Mouse (Mus musculus) embryonic stem cell, embryonic (primary cell): ENCODE results near the gene Tead1.
"Not testable (repeated sequence)": the region's sequence is repeated elsewhere in the genome, so short reads cannot be mapped to it uniquely, and the experiment has no call there.

Experiments
- CTCF ChIA-PET, 4 experiments: fragments of 300-600 bp in 2 of 4; fragments of 350-600 bp in 2 of 4; sonication (Branson Sonifier 250); formaldehyde crosslinking; loops; one replicate each; lab custom pipeline; 2022; ENCODE audit warnings: inconsistent platforms in 2 of 4; lab: Charles Lee
- POLR2A ChIA-PET, 4 experiments: fragments of 300-600 bp in 2 of 4; fragments of 350-600 bp in 2 of 4; sonication (Branson Sonifier 250); formaldehyde crosslinking; loops; one replicate each; lab custom pipeline; 2022; ENCODE audit warnings: antibody characterized with exemption in 4 of 4, inconsistent platforms in 1 of 4; lab: Charles Lee

Tead1 gene

DNA sequence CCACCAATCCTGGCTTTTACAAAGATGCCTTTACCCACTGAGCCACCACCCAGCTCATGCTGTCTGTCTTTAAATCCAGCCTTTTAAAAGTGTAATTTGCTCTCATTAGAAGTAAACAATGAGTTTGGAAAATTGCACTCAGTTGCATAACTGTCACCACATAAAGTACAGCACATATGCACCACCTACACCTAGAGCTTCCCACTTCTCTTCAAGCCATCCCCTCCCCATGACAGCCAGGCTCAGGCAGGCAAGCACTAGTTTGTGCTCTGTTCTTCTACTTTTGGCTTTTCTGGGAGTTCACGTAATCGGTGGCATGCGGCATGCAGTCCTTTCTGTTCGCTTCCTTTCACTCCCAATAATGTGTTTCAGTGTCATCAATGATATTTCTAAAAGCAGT, 236.5 kb downstream of the Tead1 start:
- CTCF ChIA-PET: interaction anchor here in 1 of 4 experiments (1.4 kb wide), 1 partner anchor 216 kb away, joined by 5 read pairs; no protein-coding TSS in a partner anchor
- POLR2A ChIA-PET: interaction anchor here in 1 of 4 experiments (1.5 kb wide), 1 partner anchor 227 kb away, joined by 5 read pairs; no protein-coding TSS in a partner anchor

DNA sequence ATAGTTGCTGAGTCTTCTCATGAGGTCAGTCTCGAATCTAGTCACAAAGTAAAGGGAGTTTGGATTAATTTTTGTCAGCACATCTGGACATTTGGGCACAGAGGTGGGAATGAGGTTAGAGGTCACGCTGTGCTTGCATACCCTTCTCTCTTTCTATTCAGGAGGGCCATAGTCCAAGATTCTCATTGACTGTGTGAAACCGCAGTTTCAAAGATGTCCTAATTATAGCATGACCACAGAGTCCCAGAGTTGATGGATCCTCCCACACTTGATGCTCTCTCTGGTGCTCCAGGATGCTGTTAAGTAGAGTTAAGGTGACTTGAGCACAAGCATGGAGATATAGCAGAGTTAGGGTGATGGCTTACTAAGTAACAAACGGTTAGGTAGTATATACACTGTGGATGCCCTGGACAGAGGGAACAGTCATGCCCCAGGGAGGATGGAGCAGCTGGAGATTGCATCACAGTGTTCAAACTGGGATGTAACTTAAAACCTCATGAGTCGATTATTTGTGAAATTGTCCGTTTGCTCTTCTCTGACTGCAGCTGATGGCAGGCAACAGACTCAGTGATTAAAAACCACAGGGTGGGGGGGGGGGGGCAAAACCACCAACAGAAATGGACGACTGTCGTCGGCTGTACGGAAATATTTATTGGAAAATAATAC, 238.6 kb downstream of the Tead1 start:
- ChIA-PET CTCF (interaction anchor here (0.6 to 2.8 kb wide), 8 partner anchors 11 to 340 kb away, joined by 3 to 12 read pairs (median 4); no protein-coding TSS in a partner anchor), POLR2A (interaction anchor here in 1 of 4 experiments (1.1 to 1.4 kb wide), 2 partner anchors 188 to 232 kb away, joined by 3 read pairs; no protein-coding TSS in a partner anchor)

DNA sequence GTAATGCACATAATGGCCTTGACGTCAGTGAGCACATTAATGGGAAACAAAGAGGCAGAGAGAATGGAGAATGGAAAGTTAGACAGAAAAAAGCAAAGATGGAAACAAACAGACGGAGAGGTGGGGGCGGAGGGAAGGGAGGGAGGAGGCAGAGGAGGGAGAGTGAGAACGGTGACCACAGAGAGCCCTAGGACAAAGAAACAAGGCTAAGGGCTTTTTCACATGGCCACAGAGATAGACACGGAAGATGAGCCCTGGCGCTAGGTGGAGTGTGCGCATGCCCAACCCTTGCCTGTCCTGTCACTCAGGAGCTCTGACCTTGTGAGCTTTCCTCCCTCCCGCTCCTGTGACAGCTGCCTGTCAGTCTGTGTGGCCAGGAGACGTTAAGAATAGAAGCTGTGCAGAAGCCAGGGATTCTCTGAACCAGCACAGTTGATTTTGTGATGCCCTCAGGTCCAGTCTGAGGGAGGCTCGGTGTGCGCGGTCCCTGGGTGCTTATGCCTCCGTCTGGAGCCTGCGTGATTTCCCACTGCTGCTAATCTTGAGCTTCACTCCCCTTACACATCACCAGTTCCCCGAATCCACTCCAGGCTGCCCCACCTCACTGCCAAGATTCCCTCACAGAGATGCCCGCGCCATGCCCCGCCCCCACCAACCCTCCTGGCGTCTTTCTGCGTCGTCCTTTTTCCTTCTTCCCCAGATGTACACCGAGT, 239.3 kb downstream of the Tead1 start:
- CTCF ChIA-PET: interaction anchor here (0.6 to 4.1 kb wide), 16 partner anchors 10 to 340 kb away, joined by 3 to 20 read pairs (median 3); no protein-coding TSS in a partner anchor
- POLR2A ChIA-PET: interaction anchor here in 2 of 4 experiments (0.6 to 1.4 kb wide), 4 partner anchors 160 to 288 kb away, joined by 3 to 4 read pairs (median 3); partner anchors contain the start of gene Arntl (in 1 of the 2)

DNA sequence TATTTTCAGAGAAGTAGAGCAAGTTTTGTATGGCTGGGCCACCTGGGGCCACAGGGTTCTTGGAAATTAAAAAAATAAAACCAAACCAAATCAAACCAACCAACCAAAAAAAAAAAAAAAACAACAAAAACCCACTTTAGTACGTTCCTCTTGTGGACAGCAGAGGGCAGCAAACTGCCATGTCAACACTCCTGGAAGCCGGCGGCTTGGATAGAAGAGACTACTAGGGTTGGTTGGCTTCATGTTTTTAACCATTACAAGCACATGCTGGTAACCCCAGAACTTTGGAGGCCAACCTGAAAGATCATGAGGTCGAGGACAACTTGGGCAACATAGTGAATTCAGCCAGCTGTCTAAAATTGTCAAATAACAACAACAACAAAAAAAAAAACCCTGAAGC, 240.7 kb downstream of the Tead1 start:
- POLR2A ChIA-PET: interaction anchor here in 1 of 4 experiments (0.8 kb wide), 1 partner anchor 8 kb away, joined by 6 read pairs; no protein-coding TSS in a partner anchor
- CTCF ChIA-PET: interaction anchor here in 3 of 4 experiments (0.8 to 4.1 kb wide), 4 partner anchors 212 kb away, joined by 12 to 25 read pairs (median 16); no protein-coding TSS in a partner anchor

DNA sequence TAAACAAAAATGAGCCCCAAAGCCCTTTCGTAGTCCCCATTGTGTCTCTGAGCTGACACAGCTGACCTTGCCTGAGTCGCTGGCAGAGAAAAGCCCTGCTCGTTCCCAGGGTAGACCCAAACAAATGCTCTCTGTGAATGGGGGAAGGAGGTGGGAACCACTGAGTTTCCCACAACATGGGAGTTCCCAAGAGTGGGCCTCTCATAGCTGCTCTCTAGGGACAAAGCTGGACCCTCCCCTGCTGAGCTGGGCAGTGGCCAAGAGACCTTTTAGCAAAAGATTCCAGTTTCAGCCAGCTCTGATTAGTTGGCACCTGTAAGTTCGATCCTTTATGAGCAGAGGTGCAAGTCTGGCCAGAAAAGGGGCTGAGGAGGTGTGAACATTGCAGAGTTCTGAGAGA, 243.7 kb downstream of the Tead1 start:
- CTCF ChIA-PET: interaction anchor here in 1 of 4 experiments (0.6 to 3.1 kb wide), 3 partner anchors 142 to 209 kb away, joined by 3 to 25 read pairs (median 8); no protein-coding TSS in a partner anchor
- POLR2A ChIA-PET: interaction anchor here in 2 of 4 experiments (0.7 to 1.4 kb wide), 3 partner anchors 18 to 446 kb away, joined by 3 to 6 read pairs (median 5); partner anchors contain the start of gene Btbd10 (in 1 of the 2)

DNA sequence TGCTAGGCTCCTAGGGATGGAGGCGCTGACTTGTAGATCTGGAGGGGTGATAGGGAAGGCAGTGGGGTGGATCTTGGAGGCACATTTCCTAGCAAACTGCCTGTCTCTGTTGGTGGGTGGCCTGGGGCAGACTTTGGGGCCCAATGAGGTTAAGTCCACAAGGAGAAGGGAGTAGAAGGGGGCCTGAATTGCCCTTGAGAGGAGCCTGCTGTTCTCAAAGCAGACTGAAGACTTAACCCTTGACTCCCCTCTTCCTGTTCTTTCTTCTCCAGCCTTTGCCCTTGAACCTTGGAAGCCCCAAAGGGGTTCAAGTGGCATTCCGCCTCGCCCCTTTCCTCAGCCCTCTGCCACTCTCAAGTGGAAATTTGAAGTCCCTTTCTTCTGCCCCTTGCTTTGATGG, 244.6 kb downstream of the Tead1 start:
- ChIA-PET CTCF (no interaction called here), POLR2A (interaction anchor here in 1 of 4 experiments (1.6 kb wide), 1 partner anchor 236 kb away, joined by 3 read pairs; no protein-coding TSS in a partner anchor)

DNA sequence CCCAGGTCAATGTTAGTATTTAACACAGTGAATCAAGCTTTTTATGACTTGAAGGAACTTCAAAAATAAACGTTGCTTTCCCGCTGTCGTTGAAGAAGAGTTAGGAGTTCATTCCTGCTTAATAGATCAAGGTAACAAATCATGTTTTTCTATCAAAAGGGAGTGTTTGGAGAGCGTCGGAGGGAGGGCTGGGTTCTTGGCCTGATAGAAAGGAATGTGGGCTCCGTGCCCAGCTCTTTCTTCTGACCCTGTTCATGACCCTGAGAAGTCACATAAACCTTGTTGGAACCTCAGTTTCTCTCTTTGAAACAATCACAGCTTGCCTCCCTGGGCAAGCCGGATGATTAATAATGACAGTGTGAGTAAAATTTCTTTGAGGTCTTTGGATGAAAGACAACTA, 251.6 kb downstream of the Tead1 start:
- ChIA-PET CTCF (interaction anchor here in 2 of 4 experiments (0.6 to 0.7 kb wide), 2 partner anchors 146 to 886 kb away, joined by 3 to 4 read pairs; no protein-coding TSS in a partner anchor), POLR2A (interaction anchor here in 3 of 4 experiments (0.6 to 1.4 kb wide), 3 partner anchors 26 to 536 kb away, joined by 3 to 8 read pairs (median 4); no protein-coding TSS in a partner anchor)

DNA sequence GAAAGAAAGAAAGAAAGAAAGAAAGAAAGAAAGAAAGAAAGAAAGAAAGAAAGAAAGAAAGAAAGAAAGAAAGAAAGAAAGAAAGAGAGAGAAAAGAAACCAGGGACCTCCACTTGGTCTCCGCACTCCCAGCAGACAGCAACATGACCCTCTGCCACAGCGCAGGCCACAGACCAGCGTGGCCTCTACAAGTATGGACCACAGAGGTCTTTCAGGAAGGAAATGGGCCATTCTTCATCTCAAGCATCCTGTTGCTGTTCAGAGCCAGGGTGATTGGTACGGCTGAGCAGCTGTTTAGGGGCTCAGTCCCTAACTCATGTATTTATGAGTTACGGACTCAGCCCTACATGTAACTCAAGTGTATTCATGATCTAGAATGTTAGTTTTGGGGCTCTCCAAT, 256.8 kb downstream of the Tead1 start:
- CTCF ChIA-PET, POLR2A ChIA-PET: not testable (repeated sequence)

DNA sequence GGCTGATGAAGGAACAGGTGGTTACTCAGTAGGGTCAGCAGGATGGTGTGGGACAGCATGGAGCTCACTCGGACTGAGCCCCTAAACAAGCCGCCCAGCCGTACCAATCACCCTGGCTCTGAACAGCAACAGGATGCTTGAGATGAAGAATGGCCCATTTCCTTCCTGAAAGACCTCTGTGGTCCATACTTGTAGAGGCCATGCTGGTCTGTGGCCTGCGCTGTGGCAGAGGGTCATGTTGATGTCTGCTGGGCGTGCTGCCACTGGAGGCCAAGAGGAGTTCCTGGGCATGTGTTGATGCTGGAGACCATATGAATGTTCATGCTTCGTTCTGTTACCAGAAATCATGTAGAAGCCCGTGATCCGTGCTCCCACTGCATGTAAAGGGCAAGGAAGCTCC, 258.0 kb downstream of the Tead1 start:
- POLR2A ChIA-PET: interaction anchor here in 2 of 4 experiments (0.5 to 0.6 kb wide), 2 partner anchors 218 to 383 kb away, joined by 3 read pairs; no protein-coding TSS in a partner anchor

DNA sequence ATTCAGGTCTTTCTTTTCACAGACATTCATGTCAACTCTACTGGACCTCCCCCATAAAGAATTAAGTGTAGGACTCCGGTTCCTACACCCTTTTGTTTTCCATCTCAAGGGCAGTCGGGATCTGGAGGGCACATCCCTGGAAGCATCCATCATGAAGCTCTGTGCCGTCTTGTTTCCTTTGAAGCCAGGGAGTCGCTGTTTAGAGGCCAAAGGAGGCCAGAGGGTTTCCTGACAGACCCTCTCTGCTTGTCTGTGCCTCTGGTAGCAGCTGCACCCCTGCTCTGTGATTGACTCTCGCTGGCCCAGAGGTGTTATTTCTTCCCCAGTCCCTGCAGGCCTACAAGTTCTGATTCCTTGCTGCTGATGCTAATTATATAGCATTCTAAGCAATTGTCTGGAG, 259.8 kb downstream of the Tead1 start:
- ChIA-PET POLR2A (interaction anchor here in 3 of 4 experiments (0.6 to 1.1 kb wide), 4 partner anchors 17 to 324 kb away, joined by 3 to 4 read pairs (median 3); no protein-coding TSS in a partner anchor), CTCF (no interaction called here)

More for the DNA sequence above, 258.0 kb downstream of the Tead1 start:
- CTCF ChIA-PET: no interaction called here

DNA sequence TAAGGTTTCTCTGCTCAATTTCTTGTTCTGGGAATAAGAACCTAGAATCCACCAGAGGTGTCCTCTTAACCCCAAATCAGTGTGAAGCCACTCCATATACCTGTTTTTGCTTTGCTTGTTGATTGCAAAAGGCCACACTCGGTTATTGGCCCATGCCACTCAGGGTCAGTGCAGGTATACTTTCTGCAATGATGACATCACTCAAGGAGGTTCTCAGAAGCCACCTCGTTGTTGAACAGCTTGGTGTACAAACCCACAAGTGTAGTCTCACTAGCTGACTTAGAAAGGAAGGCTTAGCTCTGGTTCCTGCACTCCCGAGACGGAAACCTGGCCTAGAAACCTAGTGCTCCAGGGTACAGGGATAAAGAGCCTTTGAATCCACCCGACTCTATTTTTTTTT, 263.4 kb downstream of the Tead1 start:
- ChIA-PET CTCF (no interaction called here), POLR2A (interaction anchor here in 1 of 4 experiments (0.7 kb wide), 2 partner anchors 13 to 47 kb away, joined by 3 to 4 read pairs; no protein-coding TSS in a partner anchor)

DNA sequence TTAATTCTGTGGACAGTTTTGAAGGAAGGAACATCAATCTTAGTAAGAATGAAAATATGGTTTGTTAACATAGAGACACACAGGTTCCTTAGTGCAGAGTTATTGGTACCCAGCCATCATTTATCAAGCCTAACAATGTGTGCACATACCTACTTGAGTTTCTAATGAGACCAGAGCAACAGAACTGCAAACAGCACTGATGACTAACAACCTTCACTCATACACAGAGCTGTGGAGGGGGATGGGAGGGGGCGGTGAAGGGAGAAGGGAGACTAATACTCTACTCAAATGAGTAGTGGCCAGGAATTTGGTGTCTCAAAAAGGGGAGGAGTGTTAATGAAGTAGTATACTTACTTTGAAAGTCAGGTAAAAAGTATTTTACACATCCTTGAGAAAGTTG, 263.9 kb downstream of the Tead1 start:
- ChIA-PET CTCF (no interaction called here), POLR2A (interaction anchor here in 1 of 4 experiments (0.7 kb wide), 1 partner anchor 12 kb away, joined by 3 read pairs; no protein-coding TSS in a partner anchor)

DNA sequence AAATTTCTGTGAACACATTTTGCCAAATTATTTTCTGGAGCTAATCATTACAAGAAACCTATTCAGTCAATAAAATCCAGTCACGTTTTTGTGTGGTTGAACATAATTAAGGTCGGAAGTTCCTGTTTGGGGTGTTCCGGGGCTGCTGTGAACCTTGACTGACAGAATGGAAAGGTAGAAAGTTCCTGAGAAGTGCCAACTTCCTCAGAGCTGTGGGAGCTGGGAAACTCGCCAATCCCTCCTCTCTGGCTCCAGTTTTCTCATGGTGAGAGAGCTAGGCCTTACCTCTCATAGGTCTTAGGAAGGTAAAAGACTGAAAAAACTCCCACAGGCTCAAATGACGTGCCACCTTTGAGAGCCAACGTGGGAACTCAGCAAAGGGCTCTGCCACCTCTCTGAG, 267.6 kb downstream of the Tead1 start:
- CTCF ChIA-PET: no interaction called here
- POLR2A ChIA-PET: interaction anchor here in 1 of 4 experiments (1.0 kb wide), 1 partner anchor 8 kb away, joined by 4 read pairs; no protein-coding TSS in a partner anchor

DNA sequence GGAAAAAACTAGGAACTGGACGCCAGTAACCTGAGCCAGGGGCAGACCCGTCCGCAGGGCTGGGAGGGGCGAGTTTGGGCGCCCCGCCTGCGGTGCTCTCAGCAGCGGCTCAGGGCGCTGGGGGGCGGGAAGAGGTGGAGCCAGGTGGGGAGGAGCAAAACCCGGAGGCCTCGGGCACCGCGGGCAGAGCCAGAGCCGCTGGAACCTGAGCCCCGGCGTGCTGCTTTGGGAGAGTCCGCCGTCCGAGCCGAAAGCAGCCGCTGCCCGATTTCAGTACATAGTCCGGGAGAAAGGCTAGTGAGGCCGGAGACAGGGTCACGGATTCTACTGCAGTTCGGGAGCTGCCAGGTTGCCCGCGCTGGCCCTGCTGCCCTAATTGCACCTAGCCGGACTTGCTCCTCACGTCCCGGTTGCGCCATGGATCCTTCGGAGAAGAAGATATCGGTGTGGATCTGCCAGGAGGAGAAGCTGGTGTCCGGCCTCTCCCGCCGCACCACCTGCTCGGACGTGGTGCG, 274.7 kb downstream of the Tead1 start, which contains the start of gene Rassf10:
Gene Rassf10 (plus strand): TSS at position 186 of the 515 bp plus-strand sequence.
- POLR2A ChIA-PET: interaction anchor here in 3 of 4 experiments (0.6 to 2.3 kb wide), 11 partner anchors 18 to 416 kb away, joined by 3 to 10 read pairs (median 4); partner anchors contain the start of gene Btbd10 (in 1 of the 3)
- CTCF ChIA-PET: interaction anchor here in 2 of 4 experiments (0.5 to 0.6 kb wide), 3 partner anchors 15 to 390 kb away, joined by 3 to 5 read pairs (median 4); no protein-coding TSS in a partner anchor

DNA sequence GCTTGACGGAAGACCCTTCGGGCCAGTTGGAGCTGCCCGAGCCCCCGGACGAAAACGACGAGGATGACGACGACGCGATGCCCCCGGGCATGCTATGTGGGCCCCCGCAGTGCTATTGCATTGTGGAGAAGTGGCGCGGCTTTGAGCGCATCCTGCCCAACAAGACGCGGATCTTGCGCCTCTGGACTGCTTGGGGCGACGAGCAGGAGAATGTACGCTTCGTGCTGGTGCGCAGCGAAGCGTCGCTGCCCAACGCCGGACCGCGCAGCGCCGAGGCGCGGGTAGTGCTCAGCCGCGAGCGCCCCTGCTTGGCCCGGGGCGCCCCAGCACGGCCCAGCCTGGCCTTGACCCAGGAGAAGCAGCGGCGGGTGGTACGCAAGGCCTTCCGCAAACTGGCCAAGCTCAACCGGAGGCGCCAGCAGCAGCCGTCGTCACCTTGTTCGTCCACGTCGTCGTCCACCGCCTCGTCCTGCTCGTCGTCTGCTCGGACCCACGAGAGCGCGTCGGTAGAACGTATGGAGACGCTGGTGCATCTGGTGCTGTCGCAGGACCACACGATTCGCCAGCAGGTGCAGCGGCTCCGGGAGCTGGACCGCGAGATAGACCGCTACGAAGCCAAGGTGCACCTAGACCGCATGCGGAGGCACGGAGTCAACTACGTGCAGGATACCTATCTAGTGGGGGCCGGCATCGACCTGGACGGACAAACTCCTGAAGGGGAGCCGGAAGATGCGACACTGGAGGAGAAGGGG, 275.4 kb downstream of the Tead1 start:
- POLR2A ChIA-PET: interaction anchor here in 3 of 4 experiments (0.8 to 2.3 kb wide), 21 partner anchors 8 to 461 kb away, joined by 3 to 10 read pairs (median 4); partner anchors contain the start of gene Btbd10 (in 2 of the 3)
- CTCF ChIA-PET: interaction anchor here in 3 of 4 experiments (0.5 to 1.6 kb wide), 6 partner anchors 14 to 302 kb away, joined by 3 to 5 read pairs (median 4); no protein-coding TSS in a partner anchor

DNA sequence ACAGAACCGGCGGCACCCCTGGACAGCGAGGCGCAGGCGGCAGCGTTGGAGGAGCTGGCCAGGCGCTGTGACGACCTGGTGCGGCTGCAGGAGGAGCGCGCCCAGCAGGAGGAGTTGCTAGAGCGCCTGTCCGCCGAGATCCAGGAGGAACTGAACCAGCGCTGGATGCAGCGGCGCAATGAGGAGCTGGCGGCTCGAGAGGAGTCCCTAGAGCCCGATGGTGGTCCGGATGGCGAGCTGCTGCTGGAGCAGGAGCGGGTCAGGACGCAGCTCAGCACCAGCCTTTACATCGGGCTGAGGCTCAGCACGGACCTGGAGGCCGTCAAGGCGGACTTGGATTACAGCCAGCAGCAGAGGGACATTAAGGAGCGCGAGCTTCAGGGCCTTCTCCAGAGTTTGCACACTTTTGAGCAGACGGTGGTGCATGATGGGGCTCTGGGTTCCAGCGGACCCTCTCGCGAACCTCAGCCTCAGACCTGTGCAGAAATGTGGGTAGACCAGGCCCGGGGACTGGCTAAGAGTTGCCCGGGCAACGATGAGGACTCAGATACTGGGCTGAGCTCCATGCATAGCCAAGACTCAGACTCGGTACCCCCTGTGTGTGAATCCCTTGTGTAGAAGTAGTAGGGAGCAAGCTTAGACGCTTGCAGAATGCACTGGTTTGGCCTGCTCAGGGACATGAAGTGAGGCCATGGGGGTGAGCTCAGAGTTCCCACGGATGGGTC, 276.1 kb downstream of the Tead1 start:
- POLR2A ChIA-PET: interaction anchor here in 3 of 4 experiments (0.7 to 2.3 kb wide), 18 partner anchors 8 to 461 kb away, joined by 3 to 10 read pairs (median 4); partner anchors contain the start of gene Btbd10 (in 2 of the 3)
- CTCF ChIA-PET: interaction anchor here in 3 of 4 experiments (0.5 to 1.6 kb wide), 6 partner anchors 10 to 487 kb away, joined by 3 to 9 read pairs (median 4); no protein-coding TSS in a partner anchor
